Mouse (Mus musculus) heart, embryonic 16.5 days (tissue): Measurements from ENCODE around the gene Rimbp2. TPM values are rescaled to one million over a fixed set of nuclear protein-coding genes. Genes with fewer than 3 reads are reported as not detected.

Experiments
- ATAC-seq: fragments of 200-750 bp; cut with Nextera tagmentation; replicated peaks from 2 replicates; pipeline ENCODE4 v1.8.0; 2017; ENCODE audit warnings: moderate number of reproducible peaks; ENCODE audit not compliant: insufficient read depth, low FRiP score; ENCODE audit errors: extremely low read depth
- H3K27ac ChIP-seq: fragments of 300-500 bp; sonication (generic); 2 replicates; pipeline ENCODE4 v1.5.1; 2014; ENCODE audit warnings: mild to moderate bottlenecking, low read length, control low read depth, moderate library complexity
- H3K27me3 ChIP-seq: fragments of 300-500 bp; sonication (generic); 2 replicates; pipeline ENCODE4 v1.6.1; 2014; ENCODE audit warnings: low read length, mixed read lengths; ENCODE audit not compliant: control insufficient read depth, insufficient read depth
- H3K36me3 ChIP-seq: fragments of 300-500 bp; sonication (generic); 2 replicates; pipeline ENCODE4 v1.6.1; 2014; ENCODE audit not compliant: control insufficient read depth, insufficient read depth
- H3K4me1 ChIP-seq: fragments of 300-500 bp; sonication (generic); 2 replicates; pipeline ENCODE4 v1.6.1; 2014; ENCODE audit warnings: low read length, mixed read lengths; ENCODE audit not compliant: control insufficient read depth, insufficient read depth
- H3K4me2 ChIP-seq: fragments of 300-500 bp; sonication (generic); 2 replicates; pipeline ENCODE4 v1.6.1; 2014; ENCODE audit warnings: low read depth, mild to moderate bottlenecking, control low read depth, low read length
- H3K4me3 ChIP-seq: fragments of 300-500 bp; sonication (generic); 2 replicates; pipeline ENCODE4 v1.5.1; 2014; ENCODE audit warnings: mild to moderate bottlenecking, control low read depth, low read length
- H3K9ac ChIP-seq: fragments of 300-500 bp; sonication (generic); 2 replicates; pipeline ENCODE4 v1.6.1; 2014; ENCODE audit warnings: low read length, control low read depth
- H3K9me3 ChIP-seq: fragments of 300-500 bp; sonication (generic); replicated peaks from 2 replicates; pipeline ENCODE4 v1.6.1; 2016; ENCODE audit warnings: low read length; ENCODE audit not compliant: control insufficient read depth
- WGBS: fragments of 180-500 bp; shearing (Covaris S2); extraction: QIAGEN DNeasy Blood & Tissue Kit; methylation state at CpG from one replicate; pipeline ENCODE4 v1.1.7; 2014; 5-methylcytosine and 5-hydroxymethylcytosine counted together
- polyA plus RNA-seq: library from polyadenylated mRNA; unstranded; fragments of >200 nt; fragmentation: Nextera tagmentation; extraction: Ambion mirVana; gene quantifications from 2 replicates; pipeline ENCODE4 v1.2.1, GENCODE M21; 2015

The Rimbp2 gene
- 0.14 and 0.22 TPM in 2 replicates for polyA plus RNA-seq

DNA sequence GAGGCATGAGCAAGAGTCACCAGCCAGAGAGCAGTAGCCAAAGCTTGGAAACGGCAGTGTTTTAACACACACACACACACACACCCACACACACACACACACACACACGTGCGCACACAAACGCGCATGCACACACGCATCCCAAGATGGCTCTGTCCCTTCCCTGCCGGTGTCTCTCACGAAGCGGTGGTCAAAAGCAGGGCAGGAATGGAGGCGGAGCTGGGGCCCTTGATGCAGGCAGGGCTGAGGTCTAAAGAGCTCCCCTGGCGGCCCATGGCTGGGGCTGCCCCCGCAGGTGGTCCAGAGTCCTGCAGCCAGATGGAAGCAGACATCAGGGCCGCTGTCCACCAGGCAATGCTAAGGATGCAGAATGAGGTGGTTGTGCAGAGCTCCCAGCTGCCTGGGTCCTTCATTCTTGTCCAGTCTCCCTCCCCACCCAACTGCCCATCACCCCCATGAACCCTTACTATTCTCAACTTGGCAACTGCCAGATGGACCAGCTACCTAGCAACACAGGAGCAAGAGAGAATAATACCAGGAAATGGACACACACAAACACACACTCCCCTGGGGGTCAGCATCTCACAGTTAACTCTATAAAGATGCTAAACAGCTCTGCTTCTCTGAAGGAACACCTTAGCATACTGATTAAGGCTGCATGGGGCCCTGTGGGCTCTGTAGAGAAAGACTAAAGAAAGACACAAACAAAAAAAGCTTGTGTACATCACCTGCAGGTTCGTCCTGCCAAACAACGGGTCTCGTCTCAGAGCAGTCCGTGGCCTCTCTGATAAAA lies at the start of gene Rimbp2:
Gene Rimbp2, minus strand, starts transcription at position 209 of the 793 bp plus-strand sequence.
- peak within 1 kb of the TSS; percentile 66 for H3K4me2 ChIP-seq
- peaks cover 14% of the 10 kb centered on the region for H3K27me3 ChIP-seq
- peaks cover 3% of the 10 kb centered on the region; the same call in 1 of the 2 replicates for H3K9me3 ChIP-seq
- no peak for ATAC-seq
- no peaks in the 10 kb centered on the region for H3K36me3 ChIP-seq
- H3K4me1 ChIP-seq: 0 out of 2 replicates have a peak, but pooled peaks cover 5% of the 10 kb centered on the region
- WGBS: 12% methylated on average over 17 of the region's 17 CpGs
- H3K27ac ChIP-seq: no peak within 1 kb of the TSS
- H3K9ac ChIP-seq: peak within 1 kb of the TSS; percentile 50; the same call in 1 of the 2 replicates
- H3K4me3 ChIP-seq: peak within 1 kb of the TSS; percentile 46

DNA sequence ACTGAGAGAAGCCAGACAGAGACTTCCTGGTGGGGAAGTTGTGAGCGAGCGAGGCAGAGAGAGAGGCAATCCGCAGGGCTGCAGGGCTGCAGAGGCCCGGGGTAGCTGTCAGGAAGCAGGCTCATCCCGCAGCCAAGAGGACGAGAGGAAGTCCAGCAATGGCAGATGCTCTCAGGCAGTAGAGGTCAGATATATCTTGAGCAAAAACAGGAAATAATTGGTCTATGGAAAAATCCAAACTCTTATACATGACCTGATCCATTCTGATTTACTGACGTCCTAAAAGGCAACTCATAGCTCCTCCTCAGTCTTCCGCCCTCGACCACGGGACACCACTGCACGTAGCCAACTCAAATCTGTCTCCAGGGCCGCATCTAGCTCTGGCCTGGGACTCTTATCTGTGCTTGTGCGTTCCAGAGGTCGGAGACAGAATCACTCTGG lies 49.3 kb upstream of the Rimbp2 start:
- Histone ChIP-seq H3K4me1 (peaks cover 29% of the 10 kb centered on the region), H3K36me3 (no peaks in the 10 kb centered on the region; the same call in 1 of the 2 replicates), H3K27me3 (no peaks in the 10 kb centered on the region), H3K4me2 (peak overlapping the region; percentile 55), H3K9me3 (no peaks in the 10 kb centered on the region), H3K9ac (peak overlapping the region; percentile 39), H3K27ac (peak overlapping the region; percentile 88), H3K4me3 (peak overlapping the region; percentile 14; the same call in 1 of the 2 replicates)
- ATAC-seq: peak; percentile 83
- WGBS: 7% methylated on average over 14 of the region's 14 CpGs

DNA sequence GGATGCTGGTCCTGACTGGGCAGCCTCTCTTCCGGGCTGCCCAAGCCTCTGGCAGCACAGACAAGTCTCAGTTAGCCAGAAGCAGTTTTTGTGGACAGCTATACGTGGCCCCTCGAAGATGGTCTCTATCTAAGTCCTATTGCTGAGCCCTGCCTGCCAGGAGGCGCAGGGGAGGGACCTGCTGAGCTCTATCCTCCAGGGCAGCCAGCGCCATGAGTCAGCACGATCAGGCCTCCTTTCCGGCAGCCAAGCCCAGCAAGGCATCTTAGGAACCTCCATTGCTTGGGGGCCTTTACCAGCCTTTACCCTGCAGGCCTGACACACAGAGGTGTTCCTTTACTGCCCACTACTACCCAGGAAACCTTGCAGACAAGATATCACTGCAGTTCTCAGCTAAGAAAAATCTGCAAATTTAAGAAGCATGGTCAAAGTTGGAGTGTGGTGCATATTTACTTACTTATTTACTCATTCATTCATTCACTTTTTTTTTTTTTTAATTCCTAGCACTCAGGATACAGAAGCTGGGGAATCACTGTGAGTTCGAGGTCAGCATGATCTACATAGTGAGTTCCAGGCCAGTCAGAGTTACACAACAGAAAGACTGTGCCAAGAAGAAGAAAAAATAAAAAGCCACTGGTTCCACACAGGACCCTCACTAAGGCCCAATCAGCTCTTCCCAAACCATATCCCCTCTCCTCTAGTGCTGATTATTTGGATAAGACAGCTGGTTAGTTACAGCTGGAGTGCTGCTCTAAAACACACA lies 47.6 kb upstream of the Rimbp2 start:
- no peaks in the 10 kb centered on the region for H3K9me3 ChIP-seq
- H3K4me3 ChIP-seq: no peak overlapping the region
- no peaks in the 10 kb centered on the region for H3K27me3 ChIP-seq
- H3K4me1 ChIP-seq: peaks cover 23% of the 10 kb centered on the region
- H3K27ac ChIP-seq: no peak overlapping the region
- no peaks in the 10 kb centered on the region; the same call in 1 of the 2 replicates for H3K36me3 ChIP-seq
- WGBS: 42% methylated on average over 8 of the region's 8 CpGs
- H3K4me2 ChIP-seq: no peak overlapping the region
- H3K9ac ChIP-seq: no peak overlapping the region; the same call in 1 of the 2 replicates
- ATAC-seq: no peak

DNA sequence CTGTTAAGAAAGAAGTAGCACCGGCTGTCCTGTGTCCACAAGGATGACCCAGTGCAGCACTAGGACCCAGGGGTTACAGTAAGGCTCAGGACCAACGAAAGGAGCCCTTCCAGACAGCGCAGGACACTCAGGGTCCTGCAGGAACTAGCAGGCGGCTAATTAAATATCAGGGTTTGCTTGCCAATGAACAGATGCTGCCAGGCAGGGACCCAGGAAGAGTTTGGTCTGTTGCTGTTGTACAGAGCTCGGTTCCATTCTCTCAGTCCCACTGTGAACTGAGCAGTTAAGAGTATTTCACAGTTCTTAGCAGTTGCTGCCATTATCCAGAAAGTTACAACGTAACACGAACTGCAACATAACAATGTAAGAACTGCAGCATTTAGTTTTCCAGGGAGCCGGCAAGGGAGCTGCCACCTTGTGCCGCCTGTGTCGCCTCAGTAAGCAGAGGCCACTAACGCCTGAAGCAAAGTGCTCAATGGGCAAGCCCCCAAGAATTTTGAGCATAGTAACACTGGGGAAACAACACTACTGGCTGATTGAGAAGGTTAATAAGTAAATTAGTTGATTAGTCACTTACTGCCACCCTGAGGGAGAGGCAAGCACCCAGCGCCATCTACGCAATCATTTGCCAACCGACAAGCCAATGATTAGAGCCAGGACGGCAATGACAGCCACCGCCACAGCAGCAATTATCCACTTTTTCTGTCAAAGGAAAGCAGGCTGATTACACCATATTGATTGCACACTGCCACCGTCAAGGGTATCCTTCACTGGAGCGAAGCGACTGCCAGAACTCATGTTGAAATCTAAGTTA lies 34.1 kb upstream of the Rimbp2 start:
- ATAC-seq: no peak
- no peaks in the 10 kb centered on the region for H3K9me3 ChIP-seq

DNA sequence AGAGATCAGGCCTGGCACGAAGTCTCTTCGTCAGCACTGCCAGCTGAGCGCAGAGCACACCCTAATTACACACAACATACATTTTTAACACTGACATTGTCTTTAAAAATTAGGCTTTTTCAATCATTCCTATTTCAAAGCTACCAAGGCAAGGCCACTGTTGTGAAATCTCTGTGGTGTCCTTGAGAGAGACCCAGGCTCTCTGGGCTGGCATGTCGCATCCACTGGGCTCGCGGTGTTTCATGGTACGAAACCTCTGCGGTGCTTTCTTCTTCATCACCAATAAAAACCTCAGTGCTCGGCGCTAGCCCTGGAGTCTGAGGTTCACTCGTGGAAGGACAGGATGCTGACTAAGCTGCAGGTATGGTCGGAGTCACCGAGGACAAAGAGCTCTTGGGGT lies 32.7 kb upstream of the Rimbp2 start:
- ATAC-seq: no peak
- 94% methylated on average over 13 of the region's 13 CpGs for WGBS
- H3K27ac ChIP-seq: no peak overlapping the region

More for the DNA sequence above, 34.1 kb upstream of the Rimbp2 start:
- no peaks in the 10 kb centered on the region for H3K27me3 ChIP-seq
- no peak overlapping the region for H3K4me2 ChIP-seq
- 84% methylated on average over 19 of the region's 19 CpGs for WGBS
- no peak overlapping the region for H3K4me3 ChIP-seq
- H3K9ac ChIP-seq: no peak overlapping the region
- H3K4me1 ChIP-seq: no peaks in the 10 kb centered on the region
- peaks cover 28% of the 10 kb centered on the region for H3K36me3 ChIP-seq
- H3K27ac ChIP-seq: no peak overlapping the region

DNA sequence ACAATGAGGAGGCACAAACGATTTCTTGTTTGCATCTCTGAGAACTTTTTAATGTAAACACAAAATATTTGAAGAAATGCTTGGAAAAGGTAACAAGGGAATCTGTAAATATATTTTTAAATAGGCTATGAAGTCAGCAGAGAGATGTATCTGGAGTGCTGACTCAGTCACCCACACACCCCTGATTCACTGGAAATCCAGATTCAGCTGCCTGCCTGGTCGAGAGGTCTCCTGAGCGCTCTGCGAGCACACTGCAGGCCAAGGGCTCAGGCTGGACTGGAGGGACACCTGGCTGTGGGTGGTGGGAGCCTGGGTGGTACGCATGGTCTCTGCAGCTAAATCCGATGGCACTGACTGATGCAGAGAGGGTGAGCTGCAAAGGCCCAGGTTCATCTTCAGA lies 31.2 kb upstream of the Rimbp2 start:
- H3K4me1 ChIP-seq: no peaks in the 10 kb centered on the region
- H3K9ac ChIP-seq: no peak overlapping the region
- H3K27ac ChIP-seq: no peak overlapping the region
- H3K36me3 ChIP-seq: peaks cover 20% of the 10 kb centered on the region
- no peaks in the 10 kb centered on the region for H3K9me3 ChIP-seq
- H3K4me2 ChIP-seq: no peak overlapping the region
- no peaks in the 10 kb centered on the region for H3K27me3 ChIP-seq
- WGBS: 79% methylated on average over 6 of the region's 6 CpGs
- no peak overlapping the region for H3K4me3 ChIP-seq
- ATAC-seq: no peak

More for the DNA sequence above, 32.7 kb upstream of the Rimbp2 start:
- H3K36me3 ChIP-seq: peaks cover 20% of the 10 kb centered on the region
- no peak overlapping the region for H3K4me2 ChIP-seq
- H3K4me1 ChIP-seq: no peaks in the 10 kb centered on the region
- no peak overlapping the region for H3K4me3 ChIP-seq
- H3K9me3 ChIP-seq: no peaks in the 10 kb centered on the region
- no peak overlapping the region for H3K9ac ChIP-seq
- no peaks in the 10 kb centered on the region for H3K27me3 ChIP-seq

DNA sequence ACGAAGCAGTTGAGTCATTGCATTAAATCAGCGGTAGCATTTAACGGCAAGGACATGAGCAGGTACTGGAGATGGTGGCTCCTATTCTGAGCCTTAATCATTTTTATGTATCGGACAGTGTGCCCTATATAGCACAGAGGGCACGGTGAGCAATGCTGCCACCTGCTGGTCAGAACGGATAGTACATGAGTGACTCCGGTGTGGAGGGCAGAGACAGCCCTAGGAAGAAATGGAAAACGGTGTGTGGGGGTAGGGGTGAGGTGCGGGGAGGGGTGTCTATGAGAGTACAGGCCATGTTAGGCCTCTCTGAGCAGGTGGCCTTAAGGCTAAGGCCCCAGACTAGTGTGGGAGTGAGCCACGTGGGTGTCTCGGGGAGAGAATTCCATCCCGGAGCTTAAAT lies 28.3 kb upstream of the Rimbp2 start:
- H3K4me2 ChIP-seq: no peak overlapping the region
- H3K27me3 ChIP-seq: no peaks in the 10 kb centered on the region
- peaks cover 18% of the 10 kb centered on the region for H3K36me3 ChIP-seq
- no peak overlapping the region for H3K27ac ChIP-seq
- peak; percentile 73; the same call in 1 of the 2 replicates for ATAC-seq
- 25% methylated on average over 12 of the region's 12 CpGs for WGBS
- no peak overlapping the region for H3K9ac ChIP-seq
- H3K4me3 ChIP-seq: no peak overlapping the region
- H3K9me3 ChIP-seq: peaks cover 4% of the 10 kb centered on the region; the same call in 1 of the 2 replicates
- H3K4me1 ChIP-seq: no peaks in the 10 kb centered on the region

DNA sequence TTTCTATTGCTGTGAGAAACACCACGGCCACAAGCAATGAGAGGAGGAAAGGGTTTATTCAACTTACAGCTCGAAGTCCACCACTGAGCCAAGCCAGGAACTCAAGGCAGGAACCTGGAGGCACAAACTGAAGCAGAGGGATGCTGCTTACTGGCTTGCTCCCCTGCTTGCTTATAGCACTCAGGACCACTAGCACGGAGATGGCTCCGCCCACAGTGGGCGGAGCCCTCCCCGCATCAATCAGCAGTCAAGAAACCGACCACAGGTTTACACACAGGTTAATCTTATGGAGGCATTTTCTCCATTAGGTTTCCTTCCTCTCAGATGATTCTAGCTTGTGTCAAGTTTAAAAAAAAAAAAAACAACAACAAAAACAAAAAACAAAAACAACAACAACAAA lies 27.6 kb upstream of the Rimbp2 start:
- WGBS: 68% methylated on average over 7 of the region's 7 CpGs
- ATAC-seq: no peak
- no peaks in the 10 kb centered on the region for H3K27me3 ChIP-seq

More for the DNA sequence above, 27.6 kb upstream of the Rimbp2 start:
- peaks cover 4% of the 10 kb centered on the region; the same call in 1 of the 2 replicates for H3K9me3 ChIP-seq
- no peaks in the 10 kb centered on the region for H3K4me1 ChIP-seq
- H3K36me3 ChIP-seq: peaks cover 11% of the 10 kb centered on the region
- H3K4me2 ChIP-seq: no peak overlapping the region
- H3K4me3 ChIP-seq: no peak overlapping the region
- no peak overlapping the region for H3K27ac ChIP-seq
- H3K9ac ChIP-seq: no peak overlapping the region
